Mouse (Mus musculus): ENCODE measurements around the gene Paics. TPM values are rescaled to one million over a fixed set of nuclear protein-coding genes. Genes with fewer than 3 reads are reported as not detected.
"Not testable (repeated sequence)": the region's sequence is repeated elsewhere in the genome, so short reads cannot be mapped to it uniquely, and the experiment has no call there.

Gene Paics
- total RNA-seq, 1 experiment from 2014 or later: 581 TPM

DNA sequence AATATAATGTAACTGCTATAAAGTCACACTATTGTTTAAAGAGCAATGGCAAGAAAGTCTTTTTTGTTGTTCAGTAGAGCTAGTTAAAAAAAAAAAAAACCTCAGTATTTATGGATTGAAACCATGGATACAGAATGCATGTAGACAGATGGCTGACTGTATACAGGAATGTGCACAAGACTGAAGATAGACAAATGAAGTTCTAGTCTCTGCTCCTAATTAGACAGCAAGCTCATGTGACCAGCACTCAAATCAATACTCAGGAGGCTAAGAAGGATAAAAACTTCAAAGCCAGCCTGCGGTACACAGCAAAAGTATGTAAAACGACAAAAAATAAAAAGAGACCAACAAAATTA lies 5.5 kb upstream of the Paics start:
- no peak for ATAC-seq (replicated peaks in 1 of 2; ENCODE audit: insufficient read depth in 1 of 2, low FRiP score in 2 of 2, low TSS enrichment in 1 of 2, low read depth in 1 of 2, poor library complexity in 2 of 2, severe bottlenecking in 2 of 2)

- no peak for ATAC-seq (replicated peaks in 1 of 2; ENCODE audit: insufficient read depth in 1 of 2, low FRiP score in 2 of 2, low TSS enrichment in 1 of 2, low read depth in 1 of 2, poor library complexity in 2 of 2, severe bottlenecking in 2 of 2)
Observed at GRCm38 (mm10) chr5:76947142-76947541, 4.0 kb upstream of the Paics start.

- no peak for ATAC-seq (replicated peaks in 1 of 2; ENCODE audit: insufficient read depth in 1 of 2, low FRiP score in 2 of 2, low TSS enrichment in 1 of 2, low read depth in 1 of 2, poor library complexity in 2 of 2, severe bottlenecking in 2 of 2)
Observed at GRCm38 (mm10) chr5:76947758-76948157, 3.3 kb upstream of the Paics start.

GRCm38 (mm10) chr5:76950343-76951105 lies 583 bp upstream of the Paics start:
- ATAC-seq (replicated peaks in 1 of 2; ENCODE audit: insufficient read depth in 1 of 2, low FRiP score in 2 of 2, low TSS enrichment in 1 of 2, low read depth in 1 of 2, poor library complexity in 2 of 2, severe bottlenecking in 2 of 2): no peak

DNA sequence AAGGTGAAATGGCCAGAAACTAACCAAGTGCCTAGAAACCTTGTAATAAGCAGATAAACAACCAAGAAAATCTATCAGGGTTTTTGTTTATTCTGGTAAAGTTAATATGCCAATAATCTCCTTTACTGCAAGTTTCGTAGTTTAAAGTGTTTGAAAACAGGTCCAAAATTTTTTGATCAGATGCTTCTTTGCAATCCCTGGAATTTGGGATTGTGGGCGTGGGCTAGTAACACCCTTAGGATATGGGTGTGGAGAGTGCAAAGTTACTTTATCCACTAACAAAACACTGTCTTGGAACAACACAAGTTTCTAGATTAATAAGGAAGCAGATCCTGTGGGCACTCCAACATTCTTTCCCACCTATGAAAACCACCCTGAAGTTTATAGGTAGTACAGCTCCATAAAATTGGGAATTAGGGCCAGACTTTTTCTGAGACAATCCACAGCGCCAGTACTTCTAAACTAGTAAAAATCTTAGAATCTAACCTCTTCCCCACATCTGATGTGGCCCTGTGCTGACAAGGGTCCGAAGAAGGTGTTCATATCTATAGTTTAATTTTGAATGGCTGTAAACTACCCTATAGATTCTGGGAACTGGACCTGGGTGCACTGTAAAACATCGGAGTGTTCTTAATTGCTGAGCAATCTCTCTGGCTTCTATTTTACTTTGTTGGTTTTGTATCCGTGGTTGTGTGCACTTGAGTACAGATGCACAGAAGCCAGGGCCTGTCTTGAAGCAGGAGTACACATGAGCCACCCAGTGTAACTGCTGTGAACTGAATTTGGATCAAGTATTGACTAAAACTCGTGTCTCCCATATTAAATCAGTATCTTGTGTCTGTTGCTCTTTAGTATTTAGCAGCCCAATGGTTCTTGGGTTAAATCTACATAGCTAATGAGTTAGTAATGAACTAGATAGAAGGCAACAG lies 1.3 kb downstream of the Paics start:
- ATAC-seq (replicated peaks in 1 of 2; ENCODE audit: insufficient read depth in 1 of 2, low FRiP score in 2 of 2, low TSS enrichment in 1 of 2, low read depth in 1 of 2, poor library complexity in 2 of 2, severe bottlenecking in 2 of 2): no peak

DNA sequence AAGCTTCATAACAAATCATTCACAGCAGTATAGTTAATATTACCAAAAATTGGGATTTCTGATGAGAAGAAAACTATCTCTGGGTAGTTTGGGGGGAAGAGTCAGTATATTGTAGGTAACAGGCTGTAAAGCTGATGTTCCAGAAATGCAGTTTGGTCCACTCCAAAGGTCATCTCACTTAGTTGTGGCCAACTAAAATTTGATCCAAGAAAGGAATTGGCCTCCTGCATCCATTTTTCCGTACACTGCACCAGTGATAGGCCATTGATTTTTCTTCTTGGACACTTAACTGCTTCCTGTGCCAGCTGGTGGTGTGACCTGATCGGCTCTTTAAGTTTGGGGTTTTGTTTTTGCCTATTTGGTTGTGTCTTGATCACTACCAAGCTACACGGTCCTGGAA lies 2.7 kb downstream of the Paics start:
- ATAC-seq (replicated peaks in 1 of 2; ENCODE audit: insufficient read depth in 1 of 2, low FRiP score in 2 of 2, low TSS enrichment in 1 of 2, low read depth in 1 of 2, poor library complexity in 2 of 2, severe bottlenecking in 2 of 2): no peak

- no peak for ATAC-seq (replicated peaks in 1 of 2; ENCODE audit: insufficient read depth in 1 of 2, low FRiP score in 2 of 2, low TSS enrichment in 1 of 2, low read depth in 1 of 2, poor library complexity in 2 of 2, severe bottlenecking in 2 of 2)
Observed at GRCm38 (mm10) chr5:76954271-76954900, 3.3 kb downstream of the Paics start.

GRCm38 (mm10) chr5:76955474-76955873 lies 4.4 kb downstream of the Paics start:
- no peak for ATAC-seq (replicated peaks in 1 of 2; ENCODE audit: insufficient read depth in 1 of 2, low FRiP score in 2 of 2, low TSS enrichment in 1 of 2, low read depth in 1 of 2, poor library complexity in 2 of 2, severe bottlenecking in 2 of 2)

DNA sequence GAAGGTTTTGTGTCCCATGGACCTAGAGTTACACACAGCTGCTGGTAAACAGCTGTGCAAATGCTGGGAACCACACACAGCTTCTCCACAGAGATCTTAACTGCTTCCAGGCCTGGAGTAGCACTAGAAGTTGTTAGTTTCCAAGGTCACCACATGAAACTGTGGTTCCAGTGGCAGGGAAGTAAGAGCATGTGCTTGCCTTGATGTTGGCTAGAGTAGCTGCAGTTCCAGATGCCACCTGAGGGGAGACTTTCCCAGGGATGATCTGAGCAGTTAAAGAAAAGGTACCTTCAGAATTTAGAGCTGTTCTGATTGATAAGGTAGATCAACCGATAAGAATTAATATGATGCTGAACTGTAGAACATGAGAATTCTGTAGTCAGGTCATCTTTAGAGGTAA lies 6.8 kb downstream of the Paics start:
- ATAC-seq (replicated peaks in 1 of 2; ENCODE audit: insufficient read depth in 1 of 2, low FRiP score in 2 of 2, low TSS enrichment in 1 of 2, low read depth in 1 of 2, poor library complexity in 2 of 2, severe bottlenecking in 2 of 2): peak in 1 of 2 experiments; percentile 60; a peak in 2 of 4 replicates

- ATAC-seq (replicated peaks in 1 of 2; ENCODE audit: insufficient read depth in 1 of 2, low FRiP score in 2 of 2, low TSS enrichment in 1 of 2, low read depth in 1 of 2, poor library complexity in 2 of 2, severe bottlenecking in 2 of 2): no peak
Observed at GRCm38 (mm10) chr5:76959587-76959986, 8.5 kb downstream of the Paics start.

DNA sequence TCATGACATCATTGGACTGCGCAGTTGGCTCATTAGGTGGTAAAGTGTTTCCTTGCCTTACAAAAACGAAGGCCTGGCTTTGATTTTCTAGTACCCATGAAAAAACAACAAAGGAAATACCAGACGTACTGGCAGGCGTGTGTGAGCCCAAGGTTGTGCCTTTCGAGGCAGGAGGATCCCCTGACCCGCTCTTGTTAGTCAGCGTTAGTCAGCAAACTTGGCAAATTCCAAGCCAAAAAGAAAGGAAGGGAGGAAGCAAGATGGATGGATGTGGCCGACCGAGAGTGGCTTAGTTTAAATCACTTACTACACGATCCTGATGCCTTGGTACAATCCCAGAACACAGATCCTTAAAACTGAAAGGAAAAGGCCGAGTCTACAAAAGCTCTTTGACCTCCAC lies 11.4 kb downstream of the Paics start:
- no peak for ATAC-seq (replicated peaks in 1 of 2; ENCODE audit: insufficient read depth in 1 of 2, low FRiP score in 2 of 2, low TSS enrichment in 1 of 2, low read depth in 1 of 2, poor library complexity in 2 of 2, severe bottlenecking in 2 of 2)

DNA sequence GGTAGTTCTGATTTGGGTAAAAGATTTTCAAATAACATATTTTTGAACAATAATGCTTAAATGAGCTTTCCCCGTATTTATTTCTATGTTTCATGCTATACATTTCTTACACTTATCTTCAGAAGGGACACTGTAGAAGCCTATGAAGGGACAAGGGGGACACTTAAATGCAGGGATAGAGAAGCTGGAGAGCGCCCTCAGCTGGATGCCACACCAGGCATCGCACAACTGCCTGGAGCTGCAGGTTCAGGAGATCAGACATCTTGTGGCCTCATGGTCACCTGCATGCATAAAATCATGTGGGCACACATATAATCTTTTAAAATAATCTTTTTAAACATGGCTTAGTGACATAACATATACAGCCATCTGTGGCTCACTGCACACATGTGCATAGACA lies 13.5 kb downstream of the Paics start:
- no peak for ATAC-seq (replicated peaks in 1 of 2; ENCODE audit: insufficient read depth in 1 of 2, low FRiP score in 2 of 2, low TSS enrichment in 1 of 2, low read depth in 1 of 2, poor library complexity in 2 of 2, severe bottlenecking in 2 of 2)

DNA sequence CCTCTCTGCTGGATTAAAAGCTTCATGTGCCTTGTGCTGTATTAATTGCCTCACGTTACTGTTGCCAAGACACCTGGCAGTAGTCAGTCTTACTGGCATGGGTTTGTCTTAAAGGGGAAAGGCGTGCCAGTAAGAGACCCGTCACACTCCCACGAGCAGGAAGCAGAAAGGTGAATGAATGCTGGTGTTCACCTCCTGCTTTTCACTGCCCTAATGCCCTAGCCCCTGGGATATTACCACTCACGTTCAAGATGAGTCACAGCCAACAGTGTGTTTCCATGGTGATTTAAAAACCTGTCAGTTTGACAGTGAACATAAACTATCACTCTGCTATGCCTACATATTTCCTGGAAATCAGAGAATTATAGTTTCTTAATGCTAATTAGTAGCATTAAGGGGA lies 18.1 kb downstream of the Paics start:
- no peak for ATAC-seq (replicated peaks in 1 of 2; ENCODE audit: insufficient read depth in 1 of 2, low FRiP score in 2 of 2, low TSS enrichment in 1 of 2, low read depth in 1 of 2, poor library complexity in 2 of 2, severe bottlenecking in 2 of 2)

DNA sequence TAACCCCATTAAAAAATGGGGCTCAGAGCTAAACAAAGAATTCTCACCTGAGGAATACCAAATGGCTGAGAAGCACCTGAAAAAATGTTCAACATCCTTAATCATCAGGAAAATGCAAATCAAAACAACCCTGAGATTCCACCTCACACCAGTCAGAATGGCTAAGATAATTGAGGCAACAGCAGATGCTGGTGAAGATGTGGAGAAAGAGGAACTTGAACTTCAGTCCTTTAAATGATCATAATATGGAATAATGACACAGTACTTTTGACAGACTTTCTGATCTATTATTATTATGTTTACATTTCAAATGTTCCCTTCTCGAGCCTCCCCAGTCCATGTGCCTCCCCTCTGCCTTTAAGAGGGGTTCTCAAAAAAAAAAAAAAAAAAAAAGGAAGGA lies 20.0 kb downstream of the Paics start:
- ATAC-seq (replicated peaks in 1 of 2; ENCODE audit: insufficient read depth in 1 of 2, low FRiP score in 2 of 2, low TSS enrichment in 1 of 2, low read depth in 1 of 2, poor library complexity in 2 of 2, severe bottlenecking in 2 of 2): not testable (repeated sequence)

DNA sequence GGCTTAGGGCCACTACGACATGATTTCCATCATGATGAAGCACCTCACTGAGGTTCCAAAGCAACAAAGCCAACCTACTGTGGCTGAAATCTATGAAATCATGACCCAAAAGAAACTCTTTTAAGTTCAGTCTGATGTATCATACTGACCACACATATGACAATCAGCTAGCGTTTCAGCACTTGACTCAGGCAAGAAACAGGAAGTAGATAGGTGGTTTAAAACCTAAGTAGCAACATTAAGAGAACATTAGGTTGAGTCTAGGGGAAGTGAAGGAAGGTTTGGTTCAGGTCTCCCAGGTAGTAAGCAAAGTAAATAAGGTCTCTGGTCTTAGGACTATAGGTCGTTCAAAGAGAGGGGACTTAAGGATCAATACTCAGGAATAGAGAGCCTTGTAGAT lies 22.4 kb downstream of the Paics start:
- ATAC-seq (replicated peaks in 1 of 2; ENCODE audit: insufficient read depth in 1 of 2, low FRiP score in 2 of 2, low TSS enrichment in 1 of 2, low read depth in 1 of 2, poor library complexity in 2 of 2, severe bottlenecking in 2 of 2): peak; percentile 55 to 63; a peak in 2 of 4 replicates

GRCm38 (mm10) chr5:76974207-76974553 lies 23.1 kb downstream of the Paics start:
- ATAC-seq (replicated peaks in 1 of 2; ENCODE audit: insufficient read depth in 1 of 2, low FRiP score in 2 of 2, low TSS enrichment in 1 of 2, low read depth in 1 of 2, poor library complexity in 2 of 2, severe bottlenecking in 2 of 2): peak; percentile 14 to 22; a peak in 2 of 4 replicates

DNA sequence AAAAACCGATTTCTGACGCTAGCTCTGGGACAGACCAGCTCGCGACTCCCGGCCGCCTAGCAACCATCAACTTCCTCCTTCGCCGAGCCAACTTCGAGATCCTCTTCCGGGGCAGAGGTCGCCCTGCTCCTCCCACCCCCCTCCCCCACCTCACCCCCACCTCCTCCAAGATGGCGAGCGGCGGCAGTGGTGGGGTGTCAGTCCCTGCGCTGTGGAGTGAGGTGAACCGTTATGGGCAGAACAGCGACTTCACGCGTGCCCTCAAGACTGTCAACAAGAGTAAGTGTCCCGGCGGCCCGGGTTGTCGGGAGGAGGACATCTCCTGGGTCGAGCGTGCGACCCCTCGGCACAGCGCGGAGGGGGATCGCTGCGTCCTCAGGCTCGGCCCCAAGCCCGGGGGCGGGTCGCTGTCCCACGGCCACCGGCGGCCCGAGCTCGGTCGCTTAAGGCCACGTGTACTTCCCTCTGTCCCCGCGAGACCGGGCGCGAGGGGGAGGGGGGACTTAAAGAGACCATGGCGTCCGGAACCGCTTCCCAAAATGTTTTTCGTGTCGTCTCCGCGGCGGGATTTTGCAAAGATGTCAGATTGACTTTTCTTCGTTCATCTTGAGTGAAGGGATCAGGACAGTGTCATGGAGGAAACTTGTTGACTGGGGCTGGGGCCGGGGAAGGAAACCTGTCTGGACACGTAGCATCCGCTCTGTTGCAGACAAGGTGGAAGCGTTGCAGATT lies 23.6 kb downstream of the Paics start, which contains the start of gene Srp72:
Gene Srp72, plus strand, starts transcription at position 130 of the 732 bp plus-strand sequence.
- ATAC-seq (replicated peaks in 1 of 2; ENCODE audit: insufficient read depth in 1 of 2, low FRiP score in 2 of 2, low TSS enrichment in 1 of 2, low read depth in 1 of 2, poor library complexity in 2 of 2, severe bottlenecking in 2 of 2): peak; percentile 89 to 91

Data from hematopoietic stem cell, adult 5-6 weeks (primary cell).